ENCODE assay signal across 8 mouse cellular contexts in the genomic region with DNA sequence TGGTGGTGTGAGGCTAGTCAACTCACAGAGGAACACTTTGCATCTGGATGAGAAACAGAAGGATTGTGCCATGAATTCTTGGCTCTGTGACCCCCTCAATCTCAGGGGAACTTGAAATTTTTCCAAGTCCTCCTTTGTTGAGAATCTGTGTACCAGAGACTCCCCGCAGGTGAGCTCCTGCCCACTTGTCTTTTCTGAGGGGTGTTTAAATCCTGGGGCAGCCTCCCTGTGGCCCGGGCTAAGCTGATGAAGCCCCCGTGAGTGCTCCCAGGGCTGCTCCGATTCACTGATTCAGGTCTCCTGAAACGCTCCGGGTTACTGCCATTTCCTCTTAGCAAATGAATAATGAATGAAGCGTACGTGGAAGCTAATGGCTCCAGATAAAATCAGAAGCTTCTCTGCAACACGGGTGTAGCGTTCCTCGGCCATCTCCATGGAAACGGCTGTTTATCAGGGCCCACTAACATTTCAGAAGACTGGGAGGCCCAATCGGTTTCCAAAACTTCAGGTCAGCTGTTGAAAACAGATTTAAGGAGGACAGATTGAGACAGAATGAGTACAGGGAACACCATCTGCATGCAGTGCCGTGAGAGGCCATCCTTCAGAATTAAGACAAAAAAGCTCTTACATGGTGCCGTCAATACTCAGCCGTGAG.
A peak's percentile ranks its signal among the peaks of the same experiment; 100 is the strongest.
DNase-seq lines count a peak whose midpoint lies in the region; ATAC-seq and TF ChIP-seq lines count a peak whose summit lies in the region.

No protein-coding gene starts in this region.

- no peaks in the 10 kb centered on the region for H3K9me3 ChIP-seq in heart, embryonic 12.5 days (replicated peaks)
- H3K9me3 ChIP-seq in hindbrain, postnatal 0 days (ENCODE audit: low read length), result no peaks in the 10 kb centered on the region
- H3K9me3 ChIP-seq in neural tube, embryonic 11.5 days (ENCODE audit: control insufficient read depth, low read length), result no peaks in the 10 kb centered on the region

- no peak for TF ChIP-seq CTCF in hindbrain, postnatal 0 days (IDR thresholded peaks at IDR 0.05; ENCODE audit: low read depth)

- H3K36me3 ChIP-seq in heart, embryonic 12.5 days, result no peaks in the 10 kb centered on the region
- H3K36me3 ChIP-seq in hindbrain, postnatal 0 days (ENCODE audit: insufficient read depth, low read length), result no peaks in the 10 kb centered on the region
- H3K36me3 ChIP-seq in neural tube, embryonic 11.5 days (ENCODE audit: control insufficient read depth, insufficient read depth, low read length), result no peaks in the 10 kb centered on the region

- peaks cover 10% of the 10 kb centered on the region for H3K4me1 ChIP-seq in heart, embryonic 12.5 days (replicated peaks)
- peaks cover 27% of the 10 kb centered on the region for H3K4me1 ChIP-seq in hindbrain, postnatal 0 days (ENCODE audit: insufficient read depth, low read length)
- peaks cover 18% of the 10 kb centered on the region for H3K4me1 ChIP-seq in neural tube, embryonic 11.5 days (ENCODE audit: control insufficient read depth, insufficient read depth, low read length)

- DNase-seq in heart, postnatal 10 days, result no peak
- DNase-seq in embryo, embryonic 11.5 days (ENCODE audit: low read depth, low spot score), result peak; percentile 13
- DNase-seq in hindbrain, postnatal 0 days (ENCODE audit: low spot score), result peak; percentile 76
- peak; percentile 66 for DNase-seq in neural tube, embryonic 11.5 days (ENCODE audit: low spot score)
- no peak for DNase-seq in Muller cell, postnatal 12 days (ENCODE audit: inconsistent ontology term)
- no peak for DNase-seq in kidney, adult 9 months
- DNase-seq in urinary bladder, adult 18-20 months (ENCODE audit: low spot score in 2 of 2), result no peak

- intact Hi-C loops in heart, postnatal 10 days (cut with DNase I), result no loop called here

- H3K4me2 ChIP-seq in heart, embryonic 12.5 days, result peak overlapping the region; percentile 1; the same call in 1 of the 2 replicates
- H3K4me2 ChIP-seq in hindbrain, postnatal 0 days (ENCODE audit: low read depth, low read length), result peak overlapping the region; percentile 43
- peak overlapping the region; percentile 2; the same call in 1 of the 2 replicates for H3K4me2 ChIP-seq in neural tube, embryonic 11.5 days (ENCODE audit: low read depth)

- no peak overlapping the region for H3K4me3 ChIP-seq in heart, embryonic 12.5 days
- H3K4me3 ChIP-seq in hindbrain, postnatal 0 days (ENCODE audit: low read length), result no peak overlapping the region
- no peak overlapping the region for H3K4me3 ChIP-seq in neural tube, embryonic 11.5 days (ENCODE audit: low read depth, low read length)

- no peak overlapping the region for H3K27ac ChIP-seq in heart, embryonic 12.5 days (ENCODE audit: poor library complexity, severe bottlenecking)
- H3K27ac ChIP-seq in hindbrain, postnatal 0 days, result peak overlapping the region; percentile 72
- peak overlapping the region; percentile 78 for H3K27ac ChIP-seq in neural tube, embryonic 11.5 days (ENCODE audit: low read depth, low read length)

- ATAC-seq in heart, embryonic 12.5 days (ENCODE audit: insufficient number of reproducible peaks, low FRiP score), result no peak
- ATAC-seq in hindbrain, postnatal 0 days, result peak; percentile 41
- peak; percentile 49 for ATAC-seq in neural tube, embryonic 11.5 days (ENCODE audit: insufficient read depth, low FRiP score, low TSS enrichment)

- H3K9ac ChIP-seq in heart, embryonic 12.5 days, result no peak overlapping the region
- no peak overlapping the region for H3K9ac ChIP-seq in hindbrain, postnatal 0 days (replicated peaks; ENCODE audit: low read length)
- H3K9ac ChIP-seq in neural tube, embryonic 11.5 days (ENCODE audit: low read length), result 0 out of 2 replicates have a peak overlapping the region, but pooled peaks have one; percentile 7

- no peaks in the 10 kb centered on the region for H3K27me3 ChIP-seq in heart, embryonic 12.5 days (replicated peaks)
- H3K27me3 ChIP-seq in hindbrain, postnatal 0 days (ENCODE audit: insufficient read depth, low read length), result no peaks in the 10 kb centered on the region
- no peaks in the 10 kb centered on the region for H3K27me3 ChIP-seq in neural tube, embryonic 11.5 days (ENCODE audit: control insufficient read depth, insufficient read depth, low read length)

- WGBS in heart, embryonic 12.5 days, result 39% methylated on average over 16 of the region's 16 CpGs
- WGBS in hindbrain, postnatal 0 days, result 9% methylated on average over 16 of the region's 16 CpGs
- 26% methylated on average over 16 of the region's 16 CpGs for WGBS in neural tube, embryonic 11.5 days

Comparison
In these comparisons a context has a peak if more than half of its experiments do, and no peak if none do; other contexts are left out.
1. DNase-seq: peak in embryo, embryonic 11.5 days (single experiment), hindbrain, postnatal 0 days (single experiment) and neural tube, embryonic 11.5 days (single experiment); none in heart, postnatal 10 days (0 of 2), Muller cell, postnatal 12 days (single experiment), kidney, adult 9 months (single experiment) and urinary bladder, adult 18-20 months (0 of 2).
2. Peak in every context shown above with its lines, with median percentiles within 50 percentile points of each other: H3K4me2 ChIP-seq.